Mouse (Mus musculus) hindbrain, embryonic 12.5 days (tissue): ENCODE measurements at regions not wholly inside any gene's neighbourhood (a gene's known extent, or its start where the extent isn't known, plus 50 kb on each side); places are given as distances from the start of the nearest gene placed in this dataset.

Experiments used
- ATAC-seq: fragments of 200-750 bp; cut with Nextera tagmentation; 2 replicates; pipeline ENCODE4 v1.8.0; 2017; ENCODE audit warnings: moderate TSS enrichment; ENCODE audit not compliant: low FRiP score
- H3K27ac ChIP-seq: fragments of 300-500 bp; sonication (generic); 2 replicates; pipeline ENCODE4 v1.5.1; 2016; ENCODE audit warnings: mild to moderate bottlenecking
- H3K27me3 ChIP-seq: fragments of 300-500 bp; sonication (generic); 2 replicates; pipeline ENCODE4 v1.6.1; 2016; ENCODE audit warnings: mild to moderate bottlenecking
- H3K36me3 ChIP-seq: fragments of 300-500 bp; sonication (generic); 2 replicates; pipeline ENCODE4 v1.6.1; 2016; ENCODE audit warnings: mild to moderate bottlenecking
- H3K4me1 ChIP-seq: fragments of 300-500 bp; sonication (generic); 2 replicates; pipeline ENCODE4 v1.6.1; 2016
- H3K4me2 ChIP-seq: fragments of 300-500 bp; sonication (generic); replicated peaks from 2 replicates; pipeline ENCODE4 v1.6.1; 2016; ENCODE audit warnings: mild to moderate bottlenecking
- H3K4me3 ChIP-seq: fragments of 300-500 bp; sonication (generic); 2 replicates; pipeline ENCODE4 v1.5.1; 2016; ENCODE audit warnings: mild to moderate bottlenecking
- H3K9ac ChIP-seq: fragments of 300-500 bp; sonication (generic); 2 replicates; pipeline ENCODE4 v1.6.1; 2016; ENCODE audit warnings: mild to moderate bottlenecking, moderate library complexity
- H3K9me3 ChIP-seq: fragments of 300-500 bp; sonication (generic); replicated peaks from 2 replicates; pipeline ENCODE4 v1.6.1; 2016; ENCODE audit warnings: mild to moderate bottlenecking
- WGBS: fragments of 180-500 bp; shearing (Covaris S2); methylation state at CpG from one replicate; pipeline ENCODE4 v1.1.7; 2016; 5-methylcytosine and 5-hydroxymethylcytosine counted together

DNA sequence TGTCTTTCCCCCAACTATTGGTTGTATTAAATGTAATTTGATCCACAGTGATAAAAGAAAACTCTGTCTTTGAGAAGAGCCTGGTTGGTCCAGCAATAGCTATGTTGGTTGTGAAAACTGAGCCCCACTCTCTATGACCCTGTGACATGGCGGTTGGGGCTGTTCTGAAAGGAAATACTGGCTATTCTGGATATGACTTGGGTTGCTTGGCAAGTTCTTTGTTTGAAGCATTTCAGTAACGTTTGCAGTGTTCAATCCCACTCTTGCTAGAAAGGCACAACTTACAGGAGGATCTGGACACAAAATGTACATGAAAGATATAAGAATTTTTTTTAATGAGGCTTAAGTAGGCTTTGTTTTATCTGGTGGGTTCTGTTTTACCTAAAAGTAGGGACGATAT is 54.1 kb upstream of the Spdl1 start:
- Histone ChIP-seq H3K4me1 (no peaks in the 10 kb centered on the region), H3K9ac (no peak overlapping the region), H3K27ac (no peak overlapping the region), H3K36me3 (no peaks in the 10 kb centered on the region), H3K4me2 (no peak overlapping the region), H3K9me3 (no peaks in the 10 kb centered on the region), H3K4me3 (no peak overlapping the region), H3K27me3 (no peaks in the 10 kb centered on the region)
- no peak for ATAC-seq
- WGBS = 90% methylated on average over 3 of the region's 3 CpGs
